8 mouse cellular contexts compared by ENCODE assay signal in genomic region chr2:166776272-166776671, GRCm38 (mm10). TPM values are rescaled to one million over a fixed set of nuclear protein-coding genes. Genes with fewer than 3 reads are reported as not detected.
DNase-seq lines count a peak whose midpoint lies in the region; ATAC-seq and TF ChIP-seq lines count a peak whose summit lies in the region.

No protein-coding gene starts in this region.

- H3K4me3 ChIP-seq in lung, embryonic 14.5 days (ENCODE audit: low read depth, low read length): no peak overlapping the region

- no peak for ATAC-seq in lung, embryonic 14.5 days (ENCODE audit: insufficient read depth)

- 30% methylated on average over 1 of the region's 2 CpGs for WGBS in lung, embryonic 14.5 days

- TF ChIP-seq CTCF in lung, embryonic 14.5 days (IDR thresholded peaks at IDR 0.05; ENCODE audit: low read depth): peak; percentile 46; the same call in 1 of the 2 replicates

- no peaks in the 10 kb centered on the region for H3K9me3 ChIP-seq in lung, embryonic 14.5 days (ENCODE audit: low read depth, low read length)

- intact Hi-C loops in left cerebral cortex, postnatal 25 days (cut with DNase I): no loop called here

- peak; percentile 49 to 80 for DNase-seq in cerebellum, postnatal 14 days
- no peak for DNase-seq in cerebellum, adult 9-10 months
- peak; percentile 45 for DNase-seq in lung, embryonic 14.5 days
- DNase-seq in lung, adult 18-20 months: no peak
- DNase-seq in lung, postnatal 14 days: peak; percentile 28
- peak; percentile 75 to 87 for DNase-seq in thymus, postnatal 10 days (ENCODE audit: low spot score in 2 of 2)
- no peak for DNase-seq in left cerebral cortex, postnatal 25 days (ENCODE audit: low spot score in 2 of 2)
- DNase-seq in adrenal gland, adult 18-20 months (ENCODE audit: low spot score in 2 of 2): no peak

- H3K27ac ChIP-seq in lung, embryonic 14.5 days (ENCODE audit: low read depth): no peak overlapping the region

- no peaks in the 10 kb centered on the region for H3K27me3 ChIP-seq in lung, embryonic 14.5 days (ENCODE audit: insufficient read depth, low read length)

- H3K36me3 ChIP-seq in lung, embryonic 14.5 days (ENCODE audit: insufficient read depth): no peaks in the 10 kb centered on the region

- H3K9ac ChIP-seq in lung, embryonic 14.5 days: no peak overlapping the region

- no peaks in the 10 kb centered on the region for H3K4me1 ChIP-seq in lung, embryonic 14.5 days (ENCODE audit: insufficient read depth)

- H3K4me2 ChIP-seq in lung, embryonic 14.5 days: no peak overlapping the region

RNA-seq across cellular contexts. Expression of gene Trp53rkb, which starts 16.1 kb away (rescaled TPM):
- polyA plus RNA-seq in lung, embryonic 14.5 days (2014; fragmentation: Nextera tagmentation; extraction: Ambion mirVana): 7.3 and 10.9 TPM in 2 replicates
- total RNA-seq in left cerebral cortex, postnatal 25 days (2021): 1 to 10 TPM; 7.2 to 7.7 TPM
- total RNA-seq in adrenal gland, adult 18-20 months (2021): 1 to 10 TPM; 4.2 to 5.7 TPM

RNA-seq across cellular contexts. Expression of gene Arfgef2, which starts 29.1 kb away (rescaled TPM):
- 6.3 and 6.9 TPM in 2 replicates for polyA plus RNA-seq in lung, embryonic 14.5 days (2014; fragmentation: Nextera tagmentation; extraction: Ambion mirVana)
- total RNA-seq in left cerebral cortex, postnatal 25 days (2021): 10 to 100 TPM; 52.7 to 54.6 TPM
- total RNA-seq in adrenal gland, adult 18-20 months (2021): 10 to 100 TPM; 49.0 to 69.7 TPM

Comparison
In these comparisons a context has a peak if more than half of its experiments do, and no peak if none do; other contexts are left out.
1. DNase-seq: peak in cerebellum, postnatal 14 days (2 of 2), lung, embryonic 14.5 days (single experiment), lung, postnatal 14 days (single experiment) and thymus, postnatal 10 days (2 of 2); none in cerebellum, adult 9-10 months (single experiment), lung, adult 18-20 months (0 of 2), left cerebral cortex, postnatal 25 days (0 of 2) and adrenal gland, adult 18-20 months (0 of 2).